Mouse (Mus musculus) limb, embryonic 14.5 days (tissue): ENCODE results near the gene Ccdc80. TPM values are rescaled to one million over a fixed set of nuclear protein-coding genes. Genes with fewer than 3 reads are reported as not detected.

Experiments used
- ATAC-seq: fragments of 200-750 bp; cut with Nextera tagmentation; 2 replicates; pipeline ENCODE4 v1.8.0; 2017; ENCODE audit warnings: low read depth, moderate number of reproducible peaks, moderate TSS enrichment; ENCODE audit not compliant: low FRiP score
- DNase-seq: peaks from one replicate; pipeline ENCODE4 v3.0.0-alpha.2; 2015; ENCODE audit warnings: low spot score
- H3K27ac ChIP-seq: fragments of 300-500 bp; sonication (generic); replicated peaks from 2 replicates; pipeline ENCODE4 v1.5.1; 2014; ENCODE audit warnings: low read depth, mild to moderate bottlenecking, low read length, moderate library complexity, mixed read lengths
- H3K27me3 ChIP-seq: fragments of 300-500 bp; sonication (generic); 2 replicates; pipeline ENCODE4 v1.6.1; 2014; ENCODE audit warnings: low read length, mixed read lengths; ENCODE audit not compliant: control insufficient read depth, insufficient read depth
- H3K36me3 ChIP-seq: fragments of 300-500 bp; sonication (generic); 2 replicates; pipeline ENCODE4 v1.6.1; 2014; ENCODE audit warnings: mild to moderate bottlenecking, low read length, moderate library complexity, mixed read lengths; ENCODE audit not compliant: control insufficient read depth, insufficient read depth
- H3K4me1 ChIP-seq: fragments of 300-500 bp; sonication (generic); 2 replicates; pipeline ENCODE4 v1.6.1; 2014; ENCODE audit warnings: antibody characterized with exemption, low read length, mixed read lengths; ENCODE audit not compliant: control insufficient read depth, insufficient read depth
- H3K4me2 ChIP-seq: fragments of 300-500 bp; sonication (generic); replicated peaks from 2 replicates; pipeline ENCODE4 v1.6.1; 2014; ENCODE audit warnings: low read depth, mild to moderate bottlenecking, low read length, moderate library complexity; ENCODE audit not compliant: severe bottlenecking
- H3K4me3 ChIP-seq: fragments of 300-500 bp; sonication (generic); replicated peaks from 2 replicates; pipeline ENCODE4 v1.5.1; 2014; ENCODE audit warnings: low read length
- H3K9ac ChIP-seq: fragments of 300-500 bp; sonication (generic); 2 replicates; pipeline ENCODE4 v1.6.1; 2014; ENCODE audit warnings: mild to moderate bottlenecking, low read depth, low read length, moderate library complexity; ENCODE audit not compliant: severe bottlenecking
- H3K9me3 ChIP-seq: fragments of 300-500 bp; sonication (generic); 2 replicates; pipeline ENCODE4 v1.6.1; 2016; ENCODE audit warnings: low read length; ENCODE audit not compliant: control insufficient read depth
- POLR2A ChIP-seq: fragments of 200-500 bp; IDR thresholded peaks from 2 replicates; pipeline ENCODE4 v1.8.0; 2012; ENCODE audit warnings: inconsistent platforms, mild to moderate bottlenecking, moderate library complexity, borderline replicate concordance; ENCODE audit not compliant: insufficient read depth, insufficient read length; ENCODE audit errors: extremely low read depth
- WGBS: fragments of 180-500 bp; shearing (Covaris S2); extraction: QIAGEN DNeasy Blood & Tissue Kit; methylation state at CpG from one replicate; pipeline ENCODE4 v1.1.7; 2014; 5-methylcytosine and 5-hydroxymethylcytosine counted together
- polyA plus RNA-seq, 2 experiments: library from polyadenylated mRNA; depleted of rRNA in 1 of 2; stranded (reverse) in 1 of 2; unstranded in 1 of 2; fragments of >200 nt; fragmentation: Nextera tagmentation in 1 of 2; extraction: Ambion mirVana in 1 of 2; gene quantifications; 2 replicates each; pipeline versions ENCODE4 v1.2.1 to v1.2.3; 2012 to 2014

Ccdc80 gene
- polyA plus RNA-seq, 2 experiments, result 56.9 to 94.4 TPM

DNA sequence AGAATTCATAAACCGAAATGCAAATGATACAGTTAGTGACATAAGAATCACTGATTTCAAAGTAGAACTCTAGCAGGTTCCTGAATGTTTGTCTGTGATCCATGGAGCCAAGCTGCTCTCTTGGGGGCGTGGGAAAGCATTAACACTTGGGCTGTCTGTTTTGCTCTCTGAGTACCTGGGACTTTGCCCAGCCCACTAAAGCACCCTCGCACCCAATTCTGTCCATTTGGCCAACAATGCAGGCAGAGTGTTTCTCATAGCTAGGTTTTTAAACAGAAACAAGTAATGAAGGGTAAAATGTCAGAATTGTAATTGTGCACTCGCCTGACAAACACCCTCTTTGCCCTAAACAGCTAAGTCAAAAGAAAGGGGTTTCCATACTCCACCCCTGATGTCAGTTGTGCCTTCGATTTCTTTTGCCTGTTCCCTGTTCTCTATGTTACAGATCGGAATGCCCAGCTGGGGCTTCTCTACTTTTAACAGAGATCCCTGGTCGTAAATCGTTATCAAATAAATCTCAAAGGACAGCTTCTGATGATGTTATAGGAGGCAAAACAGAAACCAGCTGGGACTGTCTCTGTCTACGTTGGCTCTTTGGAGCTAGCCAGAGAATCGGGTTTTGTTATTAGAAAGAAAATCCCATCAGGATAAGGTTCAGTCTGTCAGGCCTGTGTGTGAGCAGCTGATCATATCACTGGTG, 5.1 kb downstream of the Ccdc80 start:
- Histone ChIP-seq H3K27me3 (no peaks in the 10 kb centered on the region), H3K9ac (no peak overlapping the region), H3K9me3 (no peaks in the 10 kb centered on the region), H3K36me3 (no peaks in the 10 kb centered on the region), H3K4me3 (no peak overlapping the region; the same call in 1 of the 2 replicates), H3K27ac (no peak overlapping the region), H3K4me1 (peaks cover 27% of the 10 kb centered on the region), H3K4me2 (peak overlapping the region; percentile 35)
- TF ChIP-seq POLR2A, result no peak
- no peak for DNase-seq
- no peak for ATAC-seq
- 44% methylated on average over 10 of the region's 10 CpGs for WGBS

DNA sequence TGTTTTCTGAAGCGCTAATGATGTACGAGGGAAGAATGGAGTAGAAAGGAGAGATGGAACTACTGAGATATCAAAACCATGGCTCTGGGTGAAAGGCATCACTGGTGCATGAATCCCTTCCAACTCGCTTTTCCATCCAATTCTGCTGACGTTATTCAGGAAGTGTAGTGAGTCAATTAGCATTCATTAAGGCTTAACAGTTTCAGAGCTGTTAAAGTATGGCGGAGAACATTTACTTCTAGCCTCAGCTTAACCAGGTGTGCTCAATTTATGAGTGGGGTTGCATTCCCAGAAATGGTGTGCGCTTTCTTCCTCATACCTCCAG, 5.6 kb downstream of the Ccdc80 start:
- no peaks in the 10 kb centered on the region for H3K9me3 ChIP-seq
- peaks cover 26% of the 10 kb centered on the region for H3K4me1 ChIP-seq
- no peak overlapping the region for H3K9ac ChIP-seq
- DNase-seq (peak; percentile 23), ATAC-seq (no peak; the same call in 1 of the 2 replicates)
- H3K36me3 ChIP-seq, result no peaks in the 10 kb centered on the region
- H3K27ac ChIP-seq, result no peak overlapping the region
- no peak for TF ChIP-seq POLR2A
- WGBS, result 33% methylated on average over 6 of the region's 6 CpGs
- no peaks in the 10 kb centered on the region for H3K27me3 ChIP-seq
- H3K4me2 ChIP-seq, result peak overlapping the region; percentile 35
- no peak overlapping the region; the same call in 1 of the 2 replicates for H3K4me3 ChIP-seq

DNA sequence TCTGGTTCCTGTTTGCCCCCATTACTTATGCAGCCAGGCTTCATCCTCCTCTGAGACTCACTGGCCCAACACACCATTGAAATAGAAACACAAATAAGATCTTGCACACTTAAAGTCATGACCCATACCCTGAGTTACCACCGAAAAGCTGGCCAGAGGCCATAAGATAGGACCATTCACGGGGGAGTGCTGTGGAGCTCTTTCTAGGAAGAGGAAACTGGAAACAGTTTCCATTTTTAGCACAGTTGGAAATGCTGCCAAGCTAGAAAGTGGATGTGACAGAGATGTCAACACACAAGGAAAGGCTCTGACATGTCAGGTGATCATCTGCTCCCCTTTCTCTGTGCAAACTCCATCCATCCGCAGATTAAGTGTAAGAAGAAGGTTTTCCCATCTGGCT, 7.7 kb downstream of the Ccdc80 start:
- 73% methylated on average over 3 of the region's 3 CpGs for WGBS
- H3K36me3 ChIP-seq, result no peaks in the 10 kb centered on the region
- no peak overlapping the region for H3K4me3 ChIP-seq
- DNase-seq (no peak), ATAC-seq (no peak)
- no peak overlapping the region for H3K27ac ChIP-seq
- H3K9ac ChIP-seq, result no peak overlapping the region
- H3K4me1 ChIP-seq, result peaks cover 11% of the 10 kb centered on the region
- no peaks in the 10 kb centered on the region for H3K9me3 ChIP-seq
- TF ChIP-seq POLR2A, result no peak
- H3K4me2 ChIP-seq, result no peak overlapping the region
- no peaks in the 10 kb centered on the region for H3K27me3 ChIP-seq

DNA sequence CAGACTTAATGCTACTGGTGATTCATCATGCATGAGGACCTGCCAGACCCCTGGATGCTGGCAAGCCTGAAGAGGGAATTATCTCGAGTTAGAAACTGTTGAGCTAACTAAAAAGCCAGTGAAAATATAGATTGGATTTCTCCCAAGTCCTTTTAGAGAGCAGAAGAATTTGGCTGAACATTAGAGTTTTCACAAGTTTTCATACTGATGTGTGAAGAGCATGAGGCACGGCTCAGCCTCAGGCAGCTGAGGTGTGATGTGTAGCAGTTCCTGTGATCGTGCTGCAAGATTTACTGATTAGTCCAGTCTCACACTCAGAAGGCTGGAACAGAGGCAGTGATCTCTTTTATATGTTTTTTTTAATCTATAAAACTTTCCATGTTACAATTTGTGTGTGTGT, 11.8 kb downstream of the Ccdc80 start:
- no peak for ATAC-seq
- no peaks in the 10 kb centered on the region for H3K4me1 ChIP-seq
- peak; percentile 20 for DNase-seq
- H3K9me3 ChIP-seq, result no peaks in the 10 kb centered on the region
- H3K27ac ChIP-seq, result no peak overlapping the region
- H3K27me3 ChIP-seq, result no peaks in the 10 kb centered on the region
- no peak overlapping the region for H3K4me2 ChIP-seq
- no peak overlapping the region for H3K9ac ChIP-seq
- TF ChIP-seq POLR2A, result no peak
- 41% methylated on average over 3 of the region's 3 CpGs for WGBS
- H3K4me3 ChIP-seq, result no peak overlapping the region
- no peaks in the 10 kb centered on the region for H3K36me3 ChIP-seq

DNA sequence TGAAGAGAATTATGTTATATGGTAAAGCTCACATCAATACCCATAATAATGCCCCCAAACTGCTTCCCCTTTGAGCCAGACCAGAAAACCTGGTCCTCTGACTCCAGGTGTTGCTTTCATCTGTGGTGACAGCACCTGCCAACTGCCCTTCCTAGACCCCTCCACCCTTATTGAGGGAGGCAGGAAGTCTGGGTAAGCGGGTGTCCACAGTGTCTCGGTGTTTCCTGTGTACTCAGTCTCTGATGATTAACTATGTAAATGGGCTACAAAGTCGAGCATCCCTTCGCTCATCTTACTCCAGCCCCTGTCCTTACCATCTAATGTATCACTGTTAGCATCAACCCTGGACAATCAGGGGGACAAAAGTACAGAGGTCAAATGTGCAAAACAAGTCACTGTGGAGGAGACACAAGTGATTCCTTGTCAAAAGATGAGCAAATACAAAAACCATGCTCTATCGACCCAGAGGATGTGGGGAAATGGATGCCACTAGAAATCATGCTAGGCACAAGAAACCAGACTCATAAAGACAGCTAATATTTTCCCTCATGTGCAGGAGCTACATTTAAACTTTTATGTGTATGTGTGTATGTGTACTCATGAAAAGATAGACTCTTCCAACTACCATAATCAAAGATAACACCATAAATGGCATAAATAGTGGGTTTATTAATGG, 15.1 kb downstream of the Ccdc80 start:
- Histone ChIP-seq H3K27ac (no peak overlapping the region), H3K4me3 (no peak overlapping the region), H3K4me2 (no peak overlapping the region), H3K9ac (no peak overlapping the region), H3K4me1 (peaks cover 4% of the 10 kb centered on the region; the same call in 1 of the 2 replicates), H3K36me3 (no peaks in the 10 kb centered on the region), H3K9me3 (no peaks in the 10 kb centered on the region), H3K27me3 (no peaks in the 10 kb centered on the region)
- ATAC-seq (no peak), DNase-seq (no peak)
- TF ChIP-seq POLR2A, result no peak
- WGBS, result 72% methylated on average over 5 of the region's 5 CpGs
